Mouse (Mus musculus): ENCODE data around the gene Cox14.

GRCm38 (mm10) chr15:99728211-99728610 is 2.8 kb downstream of the Cox14 start:
- no peak for TF ChIP-seq CTCF (IDR thresholded peaks at IDR 0.05)
- no peak for TF ChIP-seq EP300 (IDR thresholded peaks at IDR 0.05; ENCODE audit: insufficient read depth, low read depth, low read length)
- TF ChIP-seq POLR2A (IDR thresholded peaks at IDR 0.05; ENCODE audit: insufficient read depth, low read depth, low read length) = no peak

All from heart, adult 2 months (tissue).